Mouse (Mus musculus) erythroblast, embryonic 14.5 days (primary cell): ENCODE data around the gene Ubr1.

Experiments used
- GATA1 ChIP-seq: IDR thresholded peaks from 2 replicates; pipeline ENCODE4 v1.6.1; 2012; ENCODE audit warnings: low read length, inconsistent platforms, mixed read lengths
- TAL1 ChIP-seq: IDR thresholded peaks from 3 replicates; pipeline ENCODE4 v1.6.1; 2012; ENCODE audit warnings: low read length, inconsistent platforms, mixed read lengths

GRCm38 (mm10) chr2:120985241-120985640 lies 14.7 kb upstream of the Ubr1 start:
- TF ChIP-seq GATA1 = no peak
- no peak for TF ChIP-seq TAL1
